Comparison of ENCODE assay signal across 8 mouse cellular contexts in genomic region chr6:122560427-122560826, GRCm38 (mm10). TPM values are rescaled to one million over a fixed set of nuclear protein-coding genes. Genes with fewer than 3 reads are reported as not detected.
DNase-seq lines count a peak whose midpoint lies in the region; ATAC-seq and TF ChIP-seq lines count a peak whose summit lies in the region.

No protein-coding gene starts in this region.

- H3K9ac ChIP-seq in heart, embryonic 11.5 days (ENCODE audit: low read depth, low read length): no peak overlapping the region
- H3K9ac ChIP-seq in kidney, embryonic 15.5 days: no peak overlapping the region

- no peak for TF ChIP-seq POLR2A in embryonic fibroblast, embryonic 13.5 days (IDR thresholded peaks at IDR 0.05; ENCODE audit: low read depth, low read length)
- no peak for TF ChIP-seq POLR2A in myocyte (IDR thresholded peaks at IDR 0.05; ENCODE audit: insufficient read length, low read depth)

- H3K36me3 ChIP-seq in heart, embryonic 11.5 days (ENCODE audit: control insufficient read depth, insufficient read depth, low read length): no peaks in the 10 kb centered on the region
- H3K36me3 ChIP-seq in kidney, embryonic 15.5 days: no peaks in the 10 kb centered on the region
- no peaks in the 10 kb centered on the region for H3K36me3 ChIP-seq in myocyte (ENCODE audit: control insufficient read depth, insufficient read depth)

- H3K27me3 ChIP-seq in heart, embryonic 11.5 days (ENCODE audit: control insufficient read depth, insufficient read depth, low read length): peaks cover 4% of the 10 kb centered on the region; the same call in 1 of the 2 replicates
- peaks cover 25% of the 10 kb centered on the region for H3K27me3 ChIP-seq in kidney, embryonic 15.5 days
- H3K27me3 ChIP-seq in myocyte (ENCODE audit: control insufficient read depth, insufficient read depth, insufficient read length): no peaks in the 10 kb centered on the region

- TF ChIP-seq CTCF in embryonic fibroblast, embryonic 13.5 days (IDR thresholded peaks at IDR 0.05; ENCODE audit: borderline replicate concordance, insufficient read depth, low read length): peak; percentile 48; the same call in 1 of the 2 replicates

- WGBS in heart, embryonic 11.5 days (ENCODE audit: insufficient replicate concordance): 13% methylated on average over 17 of the region's 17 CpGs
- 8% methylated on average over 17 of the region's 17 CpGs for WGBS in kidney, embryonic 15.5 days

- peak overlapping the region; percentile 42 for H3K4me2 ChIP-seq in heart, embryonic 11.5 days
- H3K4me2 ChIP-seq in kidney, embryonic 15.5 days: peak overlapping the region; percentile 53
- peak overlapping the region; percentile 61 for H3K4me2 ChIP-seq in myocyte (ENCODE audit: low read depth)

- H3K27ac ChIP-seq in embryonic fibroblast, embryonic 13.5 days (ENCODE audit: insufficient read depth, low read length): no peak overlapping the region
- H3K27ac ChIP-seq in heart, embryonic 11.5 days (ENCODE audit: low read depth, low read length): no peak overlapping the region
- H3K27ac ChIP-seq in kidney, embryonic 15.5 days: no peak overlapping the region

- H3K9me3 ChIP-seq in heart, embryonic 11.5 days (replicated peaks; ENCODE audit: control insufficient read depth, low read length): no peaks in the 10 kb centered on the region
- no peaks in the 10 kb centered on the region for H3K9me3 ChIP-seq in kidney, embryonic 15.5 days (replicated peaks)

- no peaks in the 10 kb centered on the region for H3K79me2 ChIP-seq in myocyte (ENCODE audit: control insufficient read depth, insufficient read depth)

- no peak overlapping the region for H3K4me3 ChIP-seq in embryonic fibroblast, embryonic 13.5 days (ENCODE audit: insufficient read depth, low read length)
- H3K4me3 ChIP-seq in heart, embryonic 11.5 days (ENCODE audit: low read depth, low read length): no peak overlapping the region
- peak overlapping the region; percentile 20; the same call in 1 of the 2 replicates for H3K4me3 ChIP-seq in kidney, embryonic 15.5 days (replicated peaks)
- no peak overlapping the region for H3K4me3 ChIP-seq in myocyte

- no peak overlapping the region for H3ac ChIP-seq in myocyte (ENCODE audit: control insufficient read depth, insufficient read length)

- no peak; the same call in 1 of the 2 replicates for ATAC-seq in heart, embryonic 11.5 days (replicated peaks; ENCODE audit: insufficient number of reproducible peaks, low FRiP score, low TSS enrichment)
- ATAC-seq in kidney, embryonic 15.5 days (replicated peaks; ENCODE audit: low FRiP score): 0 out of 2 replicates have a peak, but pooled peaks have one; percentile 31

- no peaks in the 10 kb centered on the region for H3K4me1 ChIP-seq in embryonic fibroblast, embryonic 13.5 days (ENCODE audit: control insufficient read depth, insufficient read depth, low read length)
- peaks cover 4% of the 10 kb centered on the region; the same call in 1 of the 2 replicates for H3K4me1 ChIP-seq in heart, embryonic 11.5 days (ENCODE audit: control insufficient read depth, insufficient read depth, low read length)
- peaks cover 5% of the 10 kb centered on the region; the same call in 1 of the 2 replicates for H3K4me1 ChIP-seq in kidney, embryonic 15.5 days

- peak; percentile 84 for DNase-seq in CD4-positive helper T cell, adult 2 months (ENCODE audit: low read depth, low spot score)
- peak; percentile 86 for DNase-seq in brain, adult 2 months (ENCODE audit: low read depth, low spot score)
- peak; percentile 79 for DNase-seq in liver
- peak; percentile 74 to 91 for DNase-seq in spleen, postnatal 4 days (ENCODE audit: low spot score in 2 of 2)

TF ChIP-seq in myocyte, 11 proteins besides CTCF, POLR2A, EP300 and RAD21:
- no peak for TF ChIP-seq SRF (IDR thresholded peaks at IDR 0.05; ENCODE audit: control insufficient read depth, insufficient read length, low read depth)
- TF ChIP-seq TCF3 (IDR thresholded peaks at IDR 0.05; ENCODE audit: insufficient read length, low read depth): no peak
- no peak for TF ChIP-seq MAX (IDR thresholded peaks at IDR 0.05; ENCODE audit: low read depth)
- no peak; the same call in none of the 2 replicates for TF ChIP-seq CEBPB (IDR thresholded peaks at IDR 0.05; ENCODE audit: insufficient read depth, poor library complexity, severe bottlenecking)
- no peak for TF ChIP-seq POLR2AphosphoS2 (IDR thresholded peaks at IDR 0.05; ENCODE audit: insufficient read length, low read depth)
- no peak for TF ChIP-seq REST (IDR thresholded peaks at IDR 0.05; ENCODE audit: insufficient read depth, insufficient read length)
- no peak for TF ChIP-seq E2F4 (IDR thresholded peaks at IDR 0.05; ENCODE audit: insufficient read depth)
- TF ChIP-seq MYOD1 (IDR thresholded peaks at IDR 0.05; ENCODE audit: control insufficient read depth in 1 of 3, insufficient read length in 2 of 3, low read depth in 2 of 3): no peak
- TF ChIP-seq MYOG (IDR thresholded peaks at IDR 0.05; ENCODE audit: control insufficient read depth in 1 of 3, insufficient read depth in 1 of 3, insufficient read length in 2 of 3, low read depth in 2 of 3): no peak
- TF ChIP-seq USF1 (IDR thresholded peaks at IDR 0.05; ENCODE audit: low read depth): no peak
- TF ChIP-seq TCF12 (IDR thresholded peaks at IDR 0.05; ENCODE audit: insufficient read depth, poor library complexity, severe bottlenecking): no peak

RNA-seq across cellular contexts. Expression of gene Aicda, which starts 6.8 kb away (rescaled TPM):
- polyA plus RNA-seq in embryonic fibroblast, embryonic 13.5 days (2011; ENCODE audit: insufficient read length, low read depth, missing spikeins): not detected in 2 replicates
- polyA plus RNA-seq in heart, embryonic 11.5 days (2014; fragmentation: Nextera tagmentation; extraction: Ambion mirVana): 0.16 TPM in 1 of 2 replicates, not detected in the other
- polyA plus RNA-seq in kidney, embryonic 15.5 days (2015; fragmentation: Nextera tagmentation; extraction: Ambion mirVana): not detected in 2 replicates
- not detected for polyA plus RNA-seq in myocyte (2012; fragmentation: generic; extraction: Trizol)

RNA-seq across cellular contexts. Expression of gene Apobec1, which starts 41.8 kb away (rescaled TPM):
- 7.4 and 9.4 TPM in 2 replicates for polyA plus RNA-seq in embryonic fibroblast, embryonic 13.5 days (2011; ENCODE audit: insufficient read length, low read depth, missing spikeins)
- 0.97 and 2.4 TPM in 2 replicates for polyA plus RNA-seq in heart, embryonic 11.5 days (2014; fragmentation: Nextera tagmentation; extraction: Ambion mirVana)
- polyA plus RNA-seq in kidney, embryonic 15.5 days (2015; fragmentation: Nextera tagmentation; extraction: Ambion mirVana): 3.3 and 4.3 TPM in 2 replicates
- polyA plus RNA-seq in myocyte (2012; fragmentation: generic; extraction: Trizol): 10.5 TPM

RNA-seq across cellular contexts. Expression of gene Gdf3, which starts 49.5 kb away (rescaled TPM):
- not detected in 2 replicates for polyA plus RNA-seq in embryonic fibroblast, embryonic 13.5 days (2011; ENCODE audit: insufficient read length, low read depth, missing spikeins)
- polyA plus RNA-seq in heart, embryonic 11.5 days (2014; fragmentation: Nextera tagmentation; extraction: Ambion mirVana): 0.17 and 0.56 TPM in 2 replicates
- not detected in 2 replicates for polyA plus RNA-seq in kidney, embryonic 15.5 days (2015; fragmentation: Nextera tagmentation; extraction: Ambion mirVana)
- not detected for polyA plus RNA-seq in myocyte (2012; fragmentation: generic; extraction: Trizol)

RNA-seq across cellular contexts. Expression of gene Mfap5, which starts 54.8 kb away (rescaled TPM):
- 66.5 and 67.6 TPM in 2 replicates for polyA plus RNA-seq in embryonic fibroblast, embryonic 13.5 days (2011; ENCODE audit: insufficient read length, low read depth, missing spikeins)
- polyA plus RNA-seq in heart, embryonic 11.5 days (2014; fragmentation: Nextera tagmentation; extraction: Ambion mirVana): 5.4 and 5.9 TPM in 2 replicates
- polyA plus RNA-seq in kidney, embryonic 15.5 days (2015; fragmentation: Nextera tagmentation; extraction: Ambion mirVana): 23.4 and 32.8 TPM in 2 replicates
- 0.98 TPM for polyA plus RNA-seq in myocyte (2012; fragmentation: generic; extraction: Trizol)
